Mouse (Mus musculus): Measurements from ENCODE around the gene Nelfe.
"Not testable (repeated sequence)": the region's sequence is repeated elsewhere in the genome, so short reads cannot be mapped to it uniquely, and the experiment has no call there.

Nelfe gene

GRCm38 (mm10) chr17:34890074-34890743, 40.0 kb downstream of the Nelfe start:
- intact Hi-C loops (cut with DNase I): no loop called here

- intact Hi-C loops (cut with DNase I): no loop called here
Measured at GRCm38 (mm10) chr17:34891377-34891776, 41.2 kb downstream of the Nelfe start.

GRCm38 (mm10) chr17:34893072-34893824, 43.1 kb downstream of the Nelfe start:
- intact Hi-C loops (cut with DNase I): no loop called here

- intact Hi-C loops (cut with DNase I): no loop called here
Measured at GRCm38 (mm10) chr17:34894074-34894597, 43.9 kb downstream of the Nelfe start.

GRCm38 (mm10) chr17:34894801-34895530, 44.8 kb downstream of the Nelfe start:
- intact Hi-C loops (cut with DNase I): loop anchor here (5.0 kb wide), 1 partner anchor 38 kb away; no protein-coding TSS in a partner anchor

- intact Hi-C loops (cut with DNase I): loop anchor here (5.0 kb wide), 1 partner anchor 38 kb away; no protein-coding TSS in a partner anchor
Measured at GRCm38 (mm10) chr17:34895724-34896123, 45.5 kb downstream of the Nelfe start.

GRCm38 (mm10) chr17:34896366-34896765, 46.2 kb downstream of the Nelfe start:
- intact Hi-C loops (cut with DNase I): loop anchor here (5.0 kb wide), 1 partner anchor 39 kb away; no protein-coding TSS in a partner anchor

- intact Hi-C loops (cut with DNase I): loop anchor here (5.0 kb wide), 1 partner anchor 40 kb away; no protein-coding TSS in a partner anchor
Measured at GRCm38 (mm10) chr17:34897373-34898159, 47.4 kb downstream of the Nelfe start.

GRCm38 (mm10) chr17:34898160-34898586, 48.0 kb downstream of the Nelfe start, which contains the start of the genes C2 and Ehmt2:
Gene C2 (minus strand): TSS chr17:34898265.
Gene Ehmt2 (plus strand): TSS chr17:34898469.
- intact Hi-C loops (cut with DNase I): loop anchor here (5.0 kb wide), 1 partner anchor 41 kb away; no protein-coding TSS in a partner anchor

GRCm38 (mm10) chr17:34898706-34899052, 48.5 kb downstream of the Nelfe start:
- intact Hi-C loops (cut with DNase I): loop anchor here (5.0 kb wide), 1 partner anchor 41 kb away; no protein-coding TSS in a partner anchor

GRCm38 (mm10) chr17:34899053-34899889, 49.1 kb downstream of the Nelfe start:
- intact Hi-C loops (cut with DNase I): loop anchor here (5.0 kb wide), 1 partner anchor 42 kb away; no protein-coding TSS in a partner anchor

GRCm38 (mm10) chr17:34899890-34900243, 49.7 kb downstream of the Nelfe start:
- intact Hi-C loops (cut with DNase I): loop anchor here (5.0 kb wide), 1 partner anchor 43 kb away; no protein-coding TSS in a partner anchor

- intact Hi-C loops (cut with DNase I): not testable (repeated sequence)
Measured at GRCm38 (mm10) chr17:34900826-34901225, 50.6 kb downstream of the Nelfe start.

GRCm38 (mm10) chr17:34901948-34902347, 51.8 kb downstream of the Nelfe start:
- intact Hi-C loops (cut with DNase I): not testable (repeated sequence)

- intact Hi-C loops (cut with DNase I): no loop called here
Measured at GRCm38 (mm10) chr17:34902895-34903294, 52.7 kb downstream of the Nelfe start.
